Comparison of ENCODE assay signal across 22 mouse cellular contexts in the genomic region with DNA sequence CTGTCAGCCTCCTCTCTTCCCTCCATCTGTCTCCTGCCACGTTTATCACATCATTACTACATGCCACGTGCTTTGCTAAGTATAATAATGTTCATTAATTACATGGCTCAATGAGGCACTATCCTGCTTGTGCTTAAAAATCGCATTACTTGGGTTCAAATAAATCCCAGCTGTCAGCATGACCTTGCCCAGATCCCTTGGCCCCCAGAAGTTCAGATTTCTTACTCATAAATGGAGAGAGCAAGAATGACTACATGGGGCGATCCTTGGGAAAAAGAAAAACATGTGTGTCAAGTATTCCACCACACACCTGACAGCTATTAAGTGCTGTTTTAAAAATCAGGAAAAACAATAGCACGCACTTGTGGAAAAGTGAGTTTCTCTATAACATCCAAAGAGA.
DNase-seq lines count a peak whose midpoint lies in the region; ATAC-seq and TF ChIP-seq lines count a peak whose summit lies in the region.
"Had no signal": no experiment of that assay in that cellular context is flagged by ENCODE, and none has a peak within 500 bp of the region (broad histone marks: within the 10 kb centered on the region; RNA-seq: fewer than 3 reads in every experiment).

No protein-coding gene starts in this region.

- H3K27me3 ChIP-seq in embryonic facial prominence, embryonic 11.5 days (ENCODE audit: control insufficient read depth, insufficient read depth, low read length): no peaks in the 10 kb centered on the region
- H3K27me3 ChIP-seq in limb, embryonic 11.5 days (ENCODE audit: control insufficient read depth, insufficient read depth, low read length): no peaks in the 10 kb centered on the region
- H3K27me3 ChIP-seq in intestine, postnatal 0 days (replicated peaks; ENCODE audit: control insufficient read depth, insufficient read depth, low read length): no peaks in the 10 kb centered on the region
- H3K27me3 ChIP-seq: CH12.LX; embryonic facial prominence, embryonic 13.5 days; heart, embryonic 13.5 days; hindbrain, embryonic 15.5 days had no signal

- no peaks in the 10 kb centered on the region for H3K9me3 ChIP-seq in embryonic facial prominence, embryonic 11.5 days (replicated peaks; ENCODE audit: control insufficient read depth, low read length)
- no peaks in the 10 kb centered on the region for H3K9me3 ChIP-seq in limb, embryonic 11.5 days (ENCODE audit: control insufficient read depth, low read length)
- H3K9me3 ChIP-seq in intestine, postnatal 0 days (ENCODE audit: control insufficient read depth): no peaks in the 10 kb centered on the region
- H3K9me3 ChIP-seq: embryonic facial prominence, embryonic 13.5 days; heart, embryonic 13.5 days; hindbrain, embryonic 15.5 days had no signal

- no peaks in the 10 kb centered on the region for H3K36me3 ChIP-seq in embryonic facial prominence, embryonic 11.5 days (replicated peaks; ENCODE audit: control insufficient read depth, insufficient read depth, low read depth, low read length)
- no peaks in the 10 kb centered on the region for H3K36me3 ChIP-seq in limb, embryonic 11.5 days (ENCODE audit: control insufficient read depth, insufficient read depth, low read length)
- H3K36me3 ChIP-seq in intestine, postnatal 0 days (ENCODE audit: control insufficient read depth, insufficient read depth): no peaks in the 10 kb centered on the region
- H3K36me3 ChIP-seq: embryonic facial prominence, embryonic 13.5 days; heart, embryonic 13.5 days; hindbrain, embryonic 15.5 days had no signal

- H3K4me1 ChIP-seq in embryonic facial prominence, embryonic 11.5 days (ENCODE audit: control insufficient read depth, insufficient read depth, low read length): no peaks in the 10 kb centered on the region
- H3K4me1 ChIP-seq in limb, embryonic 11.5 days (ENCODE audit: control insufficient read depth, insufficient read depth, low read length): peaks cover 11% of the 10 kb centered on the region
- no peaks in the 10 kb centered on the region for H3K4me1 ChIP-seq in intestine, postnatal 0 days (replicated peaks; ENCODE audit: control insufficient read depth, insufficient read depth, low read length)

- WGBS in embryonic facial prominence, embryonic 11.5 days: 30% methylated on average over 5 of the region's 5 CpGs
- 18% methylated on average over 5 of the region's 5 CpGs for WGBS in limb, embryonic 11.5 days
- 57% methylated on average over 5 of the region's 5 CpGs for WGBS in intestine, postnatal 0 days

- no peak overlapping the region for H3K4me3 ChIP-seq in embryonic facial prominence, embryonic 11.5 days (ENCODE audit: low read depth, low read length)
- H3K4me3 ChIP-seq in limb, embryonic 11.5 days (ENCODE audit: low read depth, low read length): no peak overlapping the region
- no peak overlapping the region for H3K4me3 ChIP-seq in intestine, postnatal 0 days (ENCODE audit: low read depth, low read length)
- H3K4me3 ChIP-seq: embryonic facial prominence, embryonic 13.5 days; heart, embryonic 13.5 days; hindbrain, embryonic 15.5 days had no signal

- no peak overlapping the region for H3K4me2 ChIP-seq in embryonic facial prominence, embryonic 11.5 days (ENCODE audit: low read depth, low read length)
- no peak overlapping the region for H3K4me2 ChIP-seq in limb, embryonic 11.5 days (ENCODE audit: low read depth, severe bottlenecking)
- H3K4me2 ChIP-seq in intestine, postnatal 0 days (replicated peaks; ENCODE audit: low read depth): no peak overlapping the region
- H3K4me2 ChIP-seq: embryonic facial prominence, embryonic 13.5 days; heart, embryonic 13.5 days; hindbrain, embryonic 15.5 days had no signal

- H3K9ac ChIP-seq in embryonic facial prominence, embryonic 11.5 days (replicated peaks; ENCODE audit: low read length): no peak overlapping the region
- no peak overlapping the region for H3K9ac ChIP-seq in limb, embryonic 11.5 days (ENCODE audit: low read length)
- no peak overlapping the region for H3K9ac ChIP-seq in intestine, postnatal 0 days (ENCODE audit: low read depth, low read length)
- H3K9ac ChIP-seq: embryonic facial prominence, embryonic 13.5 days; heart, embryonic 13.5 days; hindbrain, embryonic 15.5 days had no signal

- no peak for TF ChIP-seq CTCF in intestine, postnatal 0 days (IDR thresholded peaks at IDR 0.05; ENCODE audit: low read depth)

- no peak for ATAC-seq in embryonic facial prominence, embryonic 11.5 days (replicated peaks; ENCODE audit: insufficient number of reproducible peaks, low FRiP score, low TSS enrichment, low read depth)
- peak; percentile 42; the same call in 1 of the 2 replicates for ATAC-seq in limb, embryonic 11.5 days (ENCODE audit: insufficient number of reproducible peaks, low FRiP score, low TSS enrichment, low read depth)
- no peak for ATAC-seq in intestine, postnatal 0 days
- ATAC-seq: forebrain, embryonic 14.5 days; inflammation-experienced regulatory T-cells, adult 6 months had no signal

- H3K27ac ChIP-seq in embryonic facial prominence, embryonic 11.5 days (replicated peaks; ENCODE audit: low read depth, low read length): no peak overlapping the region
- no peak overlapping the region for H3K27ac ChIP-seq in limb, embryonic 11.5 days (replicated peaks; ENCODE audit: low read depth, low read length)
- H3K27ac ChIP-seq in intestine, postnatal 0 days (ENCODE audit: low read depth, low read length): no peak overlapping the region
- H3K27ac ChIP-seq: embryonic facial prominence, embryonic 13.5 days; heart, embryonic 13.5 days; hindbrain, embryonic 15.5 days had no signal

- peak; percentile 12 for DNase-seq in adrenal gland, postnatal 14 days
- no peak for DNase-seq in adrenal gland, postnatal 25 days
- DNase-seq in embryo, embryonic 10.5 days (ENCODE audit: low spot score): peak; percentile 31
- peak; percentile 69 for DNase-seq in embryonic facial prominence, embryonic 11.5 days (ENCODE audit: low spot score)
- DNase-seq in limb, embryonic 11.5 days (ENCODE audit: low spot score): peak; percentile 26
- DNase-seq in layer of hippocampus, adult 18-20 months (ENCODE audit: low spot score in 2 of 2): no peak
- DNase-seq in Muller cell, postnatal 12 days (ENCODE audit: inconsistent ontology term): no peak
- DNase-seq: cerebellum, adult 11 months; cerebellum, adult 8-10 months; cerebellum, postnatal 14 days; gastrocnemius, postnatal 36 days; heart, adult 11 months; heart, postnatal 36 days; kidney, adult 11 months; kidney, adult 9 months had no signal

Comparison
In these comparisons a context has a peak if more than half of its experiments do, and no peak if none do; other contexts are left out.
1. DNase-seq: peak in adrenal gland, postnatal 14 days (single experiment), embryo, embryonic 10.5 days (single experiment), embryonic facial prominence, embryonic 11.5 days (single experiment) and limb, embryonic 11.5 days (single experiment); none in adrenal gland, postnatal 25 days (single experiment), layer of hippocampus, adult 18-20 months (0 of 2) and Muller cell, postnatal 12 days (single experiment).